Mouse (Mus musculus): ENCODE data around the gene Dusp15.

Gene Dusp15

GRCm38 (mm10) chr2:152930276-152930675 is 21.2 kb downstream of the Dusp15 start:
- DNase-seq: no peak

GRCm38 (mm10) chr2:152928988-152929370 is 22.5 kb downstream of the Dusp15 start:
- no peak for DNase-seq

- DNase-seq: no peak
These were observed 23.1 kb downstream of the Dusp15 start for GRCm38 (mm10) chr2:152928219-152928987.

- no peak for DNase-seq
These were observed 24.1 kb downstream of the Dusp15 start for GRCm38 (mm10) chr2:152927371-152927770.

GRCm38 (mm10) chr2:152926896-152927295 is 24.6 kb downstream of the Dusp15 start:
- no peak for DNase-seq

- DNase-seq: no peak
These were observed 26.2 kb downstream of the Dusp15 start for GRCm38 (mm10) chr2:152925189-152925872.

GRCm38 (mm10) chr2:152924543-152924942 is 27.0 kb downstream of the Dusp15 start:
- no peak for DNase-seq

- no peak for DNase-seq
These were observed 27.4 kb downstream of the Dusp15 start for GRCm38 (mm10) chr2:152924128-152924527.

- DNase-seq: peak; percentile 63 to 68
These were observed 27.9 kb downstream of the Dusp15 start for GRCm38 (mm10) chr2:152923621-152924020.

GRCm38 (mm10) chr2:152922376-152922775 is 29.1 kb downstream of the Dusp15 start:
- DNase-seq: peak in 1 of 2 experiments; percentile 46

GRCm38 (mm10) chr2:152917671-152918070 is 33.8 kb downstream of the Dusp15 start:
- DNase-seq: no peak

GRCm38 (mm10) chr2:152916111-152916510 is 35.4 kb downstream of the Dusp15 start:
- no peak for DNase-seq

- DNase-seq: no peak
These were observed 36.0 kb downstream of the Dusp15 start for GRCm38 (mm10) chr2:152915453-152915852.

- DNase-seq: peak; percentile 96 to 97
These were observed 37.0 kb downstream of the Dusp15 start for GRCm38 (mm10) chr2:152914310-152915120.

GRCm38 (mm10) chr2:152913471-152913870 is 38.0 kb downstream of the Dusp15 start:
- DNase-seq: no peak

GRCm38 (mm10) chr2:152911432-152911831 is 40.1 kb downstream of the Dusp15 start:
- DNase-seq: peak; percentile 6 to 53

GRCm38 (mm10) chr2:152911031-152911430 is 40.5 kb downstream of the Dusp15 start, which contains the start of gene Mylk2:
Mylk2 (plus strand) TSS chr2:152911352.
- DNase-seq: peak; percentile 75 to 80

GRCm38 (mm10) chr2:152909848-152910247 is 41.6 kb downstream of the Dusp15 start:
- DNase-seq: peak in 1 of 2 experiments; percentile 1

- DNase-seq: peak; percentile 22 to 41
These were observed 44.2 kb downstream of the Dusp15 start for GRCm38 (mm10) chr2:152907114-152907943.

- peak in 1 of 2 experiments; percentile 40 for DNase-seq
These were observed 45.0 kb downstream of the Dusp15 start for GRCm38 (mm10) chr2:152906274-152907037.

All from cerebellum, postnatal 14 days (tissue).